Mouse (Mus musculus) heart, postnatal 10 days (tissue): ENCODE data around the gene Abca3. TPM values are rescaled to one million over a fixed set of nuclear protein-coding genes. Genes with fewer than 3 reads are reported as not detected.

Source experiments
- DNase-seq, 2 experiments: peaks; one replicate each; pipeline ENCODE4 v3.0.0; 2021
- intact Hi-C: fragments of 180-260 bp; cut with DNase I; formaldehyde crosslinking; loops from one replicate; pipeline ENCODE4 v1.15.1; 2025
- total RNA-seq, 2 experiments: library from RNA; stranded (reverse); gene quantifications; 2 replicates each; pipeline ENCODE4 v1.2.3; 2021

The Abca3 gene
- 10 to 100 TPM; 14.5 to 15.3 TPM for total RNA-seq

GRCm38 (mm10) chr17:24351760-24352357 is at the start of gene Abca3:
Gene Abca3, plus strand, starts transcription at chr17:24351950.
- intact Hi-C loops: loop anchor here (5.0 kb wide), 1 partner anchor 180 kb away; no protein-coding TSS in a partner anchor
- peak; percentile 94 to 95 for DNase-seq

GRCm38 (mm10) chr17:24307500-24307899 is 44.2 kb upstream of the Abca3 start:
- intact Hi-C loops: loop anchor here (1.0 to 2.0 kb wide), 2 partner anchors 69 to 134 kb away; no protein-coding TSS in a partner anchor

DNA sequence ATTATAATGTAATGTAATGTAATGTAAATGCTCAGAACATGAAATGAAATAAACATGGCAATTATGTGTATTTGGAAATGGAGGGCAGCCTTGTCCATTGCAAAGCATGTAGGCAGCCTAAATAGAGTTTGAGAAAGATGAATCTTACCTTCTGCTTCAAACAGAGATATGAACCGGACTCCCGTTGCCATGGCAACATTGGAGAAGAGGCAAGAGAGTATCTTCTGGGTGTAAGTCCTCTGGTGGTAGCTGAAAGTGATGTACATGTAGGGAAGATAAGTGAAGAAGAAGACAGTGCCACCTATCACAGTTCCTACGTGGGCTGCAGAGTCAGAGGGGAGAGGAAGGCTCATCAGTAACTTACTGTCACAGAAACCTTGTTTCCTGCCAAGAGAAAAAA is 30.9 kb upstream of the Abca3 start:
- no peak for DNase-seq

More at GRCm38 (mm10) chr17:24307500-24307899, 44.2 kb upstream of the Abca3 start:
- peak; percentile 42 to 67 for DNase-seq

DNA sequence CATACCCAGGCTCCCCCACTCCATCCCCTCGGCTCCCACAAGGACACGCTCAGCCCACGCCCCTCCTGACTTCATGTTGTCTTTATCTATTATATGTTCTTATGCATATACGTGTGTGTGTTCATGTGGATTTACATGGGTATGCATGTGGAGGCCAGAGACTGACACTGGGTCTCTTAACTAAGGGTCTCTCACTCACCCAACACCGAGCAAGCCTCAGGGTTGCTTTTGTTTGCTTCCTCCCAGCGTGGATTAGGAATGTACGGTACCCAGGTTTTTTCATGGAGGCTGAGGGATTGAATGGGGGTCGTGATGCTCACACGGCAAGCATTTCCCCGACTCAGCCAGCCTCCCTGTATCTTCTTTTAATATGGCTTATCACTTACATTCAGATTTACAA is 26.7 kb upstream of the Abca3 start:
- intact Hi-C loops: no loop called here
- no peak for DNase-seq

More for the DNA sequence above, 30.9 kb upstream of the Abca3 start:
- intact Hi-C loops: no loop called here

GRCm38 (mm10) chr17:24327656-24328055 is 24.1 kb upstream of the Abca3 start:
- DNase-seq: no peak
- intact Hi-C loops: no loop called here

DNA sequence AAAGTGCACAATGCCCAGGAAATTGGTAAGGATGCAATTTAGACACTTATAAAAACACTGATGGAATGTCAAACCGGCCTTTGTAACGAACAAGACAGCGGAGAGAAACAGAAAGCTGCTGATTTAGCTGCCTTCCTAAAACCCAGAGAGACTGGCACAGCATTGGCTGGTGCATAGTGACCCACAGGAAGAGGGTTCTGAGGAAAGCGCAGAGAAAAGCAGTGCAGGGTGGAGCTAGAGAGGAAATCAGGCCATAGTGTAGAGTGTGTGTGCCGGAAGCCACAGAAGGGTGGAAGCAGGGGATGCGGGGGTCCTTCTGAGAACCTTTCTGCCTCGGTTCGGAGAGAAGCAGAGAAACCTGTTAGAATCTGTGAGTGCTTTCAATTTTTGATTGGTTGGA is 7.1 kb upstream of the Abca3 start:
- intact Hi-C loops: loop anchor here (5.0 kb wide), 1 partner anchor 92 kb away; the partner anchor contains the start of gene Ccnf
- DNase-seq: no peak

GRCm38 (mm10) chr17:24346831-24347230 is 4.9 kb upstream of the Abca3 start:
- DNase-seq: no peak
- intact Hi-C loops: loop anchor here (5.0 kb wide), 1 partner anchor 95 kb away; the partner anchor contains the start of gene Ccnf

GRCm38 (mm10) chr17:24349176-24349575 is 2.6 kb upstream of the Abca3 start:
- no peak for DNase-seq
- intact Hi-C loops: loop anchor here (5.0 kb wide), 1 partner anchor 97 kb away; the partner anchor contains the start of gene Ccnf

- peak; percentile 7 to 15 for DNase-seq
- intact Hi-C loops: loop anchor here (5.0 kb wide), 1 partner anchor 179 kb away; no protein-coding TSS in a partner anchor
Observed at GRCm38 (mm10) chr17:24350926-24351759, 607 bp upstream of the Abca3 start, which contains the start of gene Abca17. Gene Abca17, minus strand, starts transcription at chr17:24351068.

GRCm38 (mm10) chr17:24352370-24353194 is 832 bp downstream of the Abca3 start:
- intact Hi-C loops: loop anchor here (5.0 kb wide), 1 partner anchor 180 kb away; no protein-coding TSS in a partner anchor
- DNase-seq: no peak

GRCm38 (mm10) chr17:24353960-24354359 is 2.2 kb downstream of the Abca3 start:
- no peak for DNase-seq
- intact Hi-C loops: loop anchor here (2.0 to 5.0 kb wide), 2 partner anchors 21 to 182 kb away; no protein-coding TSS in a partner anchor

GRCm38 (mm10) chr17:24355284-24355683 is 3.5 kb downstream of the Abca3 start:
- DNase-seq: no peak
- intact Hi-C loops: loop anchor here (2.0 kb wide), 1 partner anchor 20 kb away; no protein-coding TSS in a partner anchor

- intact Hi-C loops: no loop called here
- no peak for DNase-seq
Observed at GRCm38 (mm10) chr17:24359006-24359405, 7.3 kb downstream of the Abca3 start.

GRCm38 (mm10) chr17:24359903-24360302 is 8.2 kb downstream of the Abca3 start:
- DNase-seq: no peak
- intact Hi-C loops: no loop called here

DNA sequence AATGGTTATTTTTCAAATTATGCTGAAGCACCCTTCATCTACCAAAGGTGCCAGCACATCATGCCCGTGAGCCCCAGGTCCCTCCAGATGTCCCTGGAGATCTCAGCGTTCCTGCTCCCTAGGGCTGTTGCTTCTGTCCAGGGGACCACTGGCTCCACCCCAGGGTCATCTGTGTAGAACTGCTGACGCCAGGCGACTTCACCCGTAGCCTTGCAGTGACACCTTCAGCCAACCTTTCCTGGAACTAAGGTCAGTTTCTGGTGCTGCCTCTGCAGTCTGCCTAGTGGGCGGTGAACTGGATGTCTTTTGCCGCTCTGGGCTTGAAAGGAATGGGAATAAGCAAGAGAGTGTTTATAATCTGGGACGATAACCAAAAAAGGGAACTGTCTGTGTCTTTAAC is 9.1 kb downstream of the Abca3 start:
- intact Hi-C loops: no loop called here
- DNase-seq: no peak

GRCm38 (mm10) chr17:24361291-24361690 is 9.5 kb downstream of the Abca3 start:
- intact Hi-C loops: no loop called here
- no peak for DNase-seq

DNA sequence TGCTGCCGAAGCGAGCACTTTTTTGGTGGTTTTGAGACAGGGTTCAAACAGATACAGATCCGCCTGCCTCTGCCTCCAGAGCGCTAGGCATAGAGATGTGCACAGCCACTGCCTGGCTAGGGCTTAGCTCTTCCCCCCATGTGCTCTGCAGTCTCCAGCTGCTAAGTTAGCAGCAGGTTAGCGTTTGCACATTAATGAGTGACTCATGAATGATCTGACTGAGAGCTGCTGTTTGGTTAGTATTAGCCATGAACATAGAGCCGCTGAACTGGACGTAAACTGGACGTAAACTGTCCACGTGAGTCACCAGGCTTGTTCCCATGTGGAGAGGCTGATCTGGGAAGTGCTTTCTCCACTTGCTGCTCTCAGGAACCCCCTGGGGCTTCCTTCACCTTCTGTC is 10.8 kb downstream of the Abca3 start:
- DNase-seq: no peak
- intact Hi-C loops: no loop called here

DNA sequence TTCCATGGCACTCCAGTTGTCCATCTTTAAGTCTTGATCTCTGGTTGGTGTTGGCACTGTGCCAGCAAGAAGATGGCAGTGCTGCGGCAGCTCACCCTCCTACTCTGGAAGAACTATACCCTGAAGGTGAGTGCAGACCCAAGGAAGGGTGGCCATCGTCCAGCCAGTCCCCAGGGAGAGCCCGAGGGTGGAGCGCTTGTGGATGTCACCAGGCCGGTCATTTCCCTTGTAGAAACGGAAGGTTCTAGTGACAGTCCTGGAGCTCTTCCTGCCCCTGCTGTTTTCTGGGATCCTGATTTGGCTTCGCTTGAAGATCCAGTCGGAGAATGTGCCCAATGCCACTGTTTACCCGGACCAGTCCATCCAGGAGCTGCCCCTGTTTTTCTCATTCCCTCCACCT is 12.7 kb downstream of the Abca3 start:
- no peak for DNase-seq
- intact Hi-C loops: no loop called here

DNA sequence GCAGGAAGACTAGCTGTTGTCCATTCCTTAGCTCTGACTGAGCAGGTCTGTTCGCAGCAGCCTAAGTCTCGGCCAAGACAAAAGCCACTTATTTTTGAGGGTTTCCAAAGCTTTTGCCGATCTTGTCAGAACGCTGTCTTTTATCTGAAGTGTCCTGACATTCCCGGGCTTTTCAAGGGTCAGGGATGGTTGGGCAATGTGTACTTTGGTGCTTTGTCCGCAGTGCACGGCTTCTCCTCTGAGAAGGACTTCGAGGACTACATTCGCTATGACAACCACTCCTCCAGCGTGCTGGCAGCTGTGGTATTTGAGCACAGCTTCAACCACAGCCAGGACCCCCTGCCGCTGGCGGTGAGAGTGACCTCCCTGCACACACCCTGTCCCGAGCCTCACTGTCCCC is 14.1 kb downstream of the Abca3 start:
- intact Hi-C loops: no loop called here
- DNase-seq: no peak

DNA sequence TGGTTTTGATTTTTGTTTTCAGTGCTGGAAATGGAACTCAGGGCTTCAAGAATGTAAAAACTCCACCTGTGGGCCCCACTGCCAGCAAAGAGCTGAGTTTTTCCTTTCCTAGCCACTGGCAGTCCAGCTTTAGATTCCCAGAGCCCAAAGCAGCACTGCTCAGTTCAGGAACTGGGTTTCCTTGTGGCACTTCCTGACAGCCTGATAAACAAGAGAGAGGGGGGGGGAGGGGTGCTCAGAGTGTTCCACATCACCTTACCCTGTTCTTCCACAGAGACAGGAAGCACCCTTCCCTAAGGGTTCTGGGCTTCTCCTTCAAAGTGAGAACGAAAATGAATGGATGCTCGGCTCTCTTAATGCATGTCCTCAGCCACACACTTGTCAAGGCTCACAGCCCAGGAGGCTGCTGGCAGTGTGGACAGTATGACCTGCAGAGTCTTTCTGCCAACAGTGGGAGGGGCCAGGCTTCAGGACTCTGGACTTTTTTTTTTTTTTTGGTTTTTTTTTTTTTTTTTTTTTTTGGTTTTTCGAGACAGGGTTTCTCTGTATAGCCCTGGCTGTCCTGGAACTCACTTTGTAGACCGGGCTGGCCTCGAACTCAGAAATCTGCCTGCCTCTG is 23.5 kb downstream of the Abca3 start:
- intact Hi-C loops: loop anchor here (2.0 kb wide), 1 partner anchor 20 kb away; no protein-coding TSS in a partner anchor
- DNase-seq: peak in 1 of 2 experiments; percentile 18
